Mouse (Mus musculus) adrenal gland (tissue): ENCODE results near the gene A2ml1.

Experiments
- intact Hi-C: fragments of 180-260 bp; cut with DNase I; formaldehyde crosslinking; loops from one replicate; pipeline ENCODE4 v1.15.1; 2025

The A2ml1 gene

GRCm38 (mm10) chr6:128549463-128550452, 31.6 kb downstream of the A2ml1 start:
- intact Hi-C loops: no loop called here

- intact Hi-C loops: no loop called here
Observed at GRCm38 (mm10) chr6:128548532-128548931, 32.9 kb downstream of the A2ml1 start.

GRCm38 (mm10) chr6:128545402-128545801, 36.0 kb downstream of the A2ml1 start:
- intact Hi-C loops: no loop called here

- intact Hi-C loops: no loop called here
Observed at GRCm38 (mm10) chr6:128543226-128543625, 38.2 kb downstream of the A2ml1 start.

GRCm38 (mm10) chr6:128535250-128535649, 46.2 kb downstream of the A2ml1 start:
- intact Hi-C loops: no loop called here

- intact Hi-C loops: no loop called here
Observed at GRCm38 (mm10) chr6:128533296-128533695, 48.1 kb downstream of the A2ml1 start.

DNA sequence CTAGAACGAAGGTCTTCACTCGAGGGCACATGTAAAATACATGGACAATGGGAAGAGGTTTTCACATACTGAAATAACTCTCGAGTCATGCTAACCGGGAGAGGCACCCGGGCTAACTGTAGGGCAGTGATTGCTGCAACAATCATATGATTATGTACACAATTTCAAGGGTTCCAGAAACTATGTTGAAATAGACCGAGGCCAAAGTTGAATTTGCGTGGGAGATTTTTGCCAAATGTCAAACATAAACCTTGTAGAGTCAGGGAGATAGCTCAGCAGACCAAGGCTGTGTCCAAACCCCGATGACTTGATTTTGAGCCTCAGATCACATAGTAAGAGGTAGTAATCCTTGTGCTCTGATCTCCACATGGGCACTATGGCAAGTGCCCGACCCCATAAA, 48.7 kb downstream of the A2ml1 start:
- intact Hi-C loops: no loop called here

DNA sequence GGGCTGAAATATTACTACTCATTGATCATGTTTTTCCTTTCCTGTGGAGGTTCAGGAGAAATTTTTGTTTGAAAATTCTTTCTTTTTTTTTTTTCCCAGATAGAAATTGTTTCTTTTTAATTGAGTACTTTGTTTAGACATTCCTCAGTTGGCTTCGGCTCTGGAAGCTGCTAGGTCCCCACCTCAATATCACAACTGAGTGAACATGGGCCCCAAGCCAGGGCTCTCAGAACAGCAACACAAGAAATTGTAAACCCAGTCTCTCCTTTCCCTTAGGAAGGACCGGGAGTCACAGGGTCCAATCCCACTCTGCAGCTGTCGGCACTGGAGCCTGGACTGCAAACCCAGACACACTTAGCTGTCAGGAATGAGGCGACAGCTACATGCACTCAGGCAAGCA, 52.9 kb downstream of the A2ml1 start:
- intact Hi-C loops: no loop called here

DNA sequence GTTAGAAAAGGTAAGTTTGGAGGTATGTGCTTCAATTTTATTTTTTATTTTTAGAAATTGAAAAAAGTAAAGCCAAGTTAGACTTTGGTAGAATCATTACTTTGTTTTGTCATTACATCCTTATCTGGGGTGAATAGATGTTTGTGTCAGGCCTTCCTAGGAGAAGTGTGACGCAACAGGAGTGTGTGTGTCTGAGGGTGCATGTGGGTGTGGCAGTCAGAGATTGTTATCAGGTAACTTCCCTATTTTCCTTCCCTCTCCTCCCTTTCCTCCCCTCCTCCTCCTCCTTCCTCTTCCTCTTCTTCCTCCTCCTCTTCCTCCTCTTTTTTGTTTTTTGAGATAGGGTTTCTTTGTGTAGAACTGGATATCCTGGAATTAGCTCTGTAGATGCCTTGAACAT, 54.3 kb downstream of the A2ml1 start:
- intact Hi-C loops: no loop called here

GRCm38 (mm10) chr6:128526601-128527000, 54.8 kb downstream of the A2ml1 start, which contains the start of gene Pzp:
Gene Pzp, minus strand, starts transcription at chr6:128526720.
- intact Hi-C loops: no loop called here

DNA sequence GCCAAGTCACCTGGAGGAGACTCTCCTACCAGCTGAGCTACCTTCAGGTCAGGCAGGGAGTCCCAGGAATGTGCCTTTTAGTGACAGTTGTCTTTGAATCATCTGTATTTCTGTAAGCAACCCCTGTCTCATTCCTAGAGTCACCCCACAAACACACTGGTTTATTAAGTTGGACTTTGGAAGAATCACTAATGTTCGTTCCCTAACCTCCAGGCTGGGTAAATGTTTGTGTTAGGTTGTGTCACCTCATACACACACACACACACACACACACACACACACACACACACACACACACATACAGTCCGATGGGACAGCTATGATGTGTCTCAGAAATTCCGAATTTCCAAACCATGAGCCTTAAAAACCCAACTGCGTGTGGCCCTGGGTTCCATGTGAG, 55.6 kb downstream of the A2ml1 start:
- intact Hi-C loops: no loop called here

- intact Hi-C loops: no loop called here
Observed at GRCm38 (mm10) chr6:128523360-128523759, 58.0 kb downstream of the A2ml1 start.

- intact Hi-C loops: no loop called here
Observed at GRCm38 (mm10) chr6:128519159-128519558, 62.2 kb downstream of the A2ml1 start.

DNA sequence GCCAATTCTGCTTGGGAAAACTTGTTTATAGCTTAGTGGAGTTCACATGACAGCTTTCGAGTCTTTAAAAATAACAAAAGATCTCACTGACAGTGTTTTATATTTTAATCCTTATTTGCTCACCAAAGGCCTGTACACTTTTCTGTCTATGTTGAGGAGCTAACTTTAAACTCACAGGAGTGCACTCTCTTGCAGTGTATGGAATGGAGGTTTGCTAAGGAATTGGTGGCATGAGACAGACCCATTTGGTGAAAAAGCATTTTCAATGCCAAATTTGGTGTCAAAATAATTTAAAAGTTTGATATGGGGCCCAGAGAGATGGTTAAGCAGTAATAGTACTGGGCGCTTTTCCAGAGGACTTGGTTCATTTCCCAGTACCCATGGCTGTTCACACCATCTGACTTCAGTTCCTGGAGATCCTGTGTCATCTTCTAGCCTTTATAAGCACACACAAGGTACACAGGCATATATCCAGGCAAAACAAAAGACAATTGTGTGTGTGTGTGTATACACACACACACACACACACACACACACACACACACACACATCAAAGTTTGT, 75.7 kb downstream of the A2ml1 start:
- intact Hi-C loops: no loop called here

DNA sequence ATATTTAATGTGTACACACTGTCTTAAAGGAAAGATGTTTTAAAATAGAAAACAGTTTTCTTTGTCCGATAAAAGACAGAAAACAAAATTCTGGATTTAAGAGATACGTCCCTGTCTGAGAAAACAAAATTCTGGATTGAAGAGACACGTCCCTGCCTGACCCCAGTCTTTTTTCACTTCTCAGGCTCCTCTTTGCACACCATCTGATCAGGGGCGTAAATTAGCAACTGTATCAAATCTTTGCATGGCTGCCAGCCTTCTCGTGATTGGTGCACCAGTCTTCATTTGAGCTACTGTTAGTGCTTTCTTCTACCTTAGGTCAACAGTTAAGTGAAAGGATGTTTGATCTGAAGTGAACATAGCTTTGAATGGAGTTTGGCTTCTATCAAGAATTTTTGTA, 76.7 kb downstream of the A2ml1 start:
- intact Hi-C loops: no loop called here

DNA sequence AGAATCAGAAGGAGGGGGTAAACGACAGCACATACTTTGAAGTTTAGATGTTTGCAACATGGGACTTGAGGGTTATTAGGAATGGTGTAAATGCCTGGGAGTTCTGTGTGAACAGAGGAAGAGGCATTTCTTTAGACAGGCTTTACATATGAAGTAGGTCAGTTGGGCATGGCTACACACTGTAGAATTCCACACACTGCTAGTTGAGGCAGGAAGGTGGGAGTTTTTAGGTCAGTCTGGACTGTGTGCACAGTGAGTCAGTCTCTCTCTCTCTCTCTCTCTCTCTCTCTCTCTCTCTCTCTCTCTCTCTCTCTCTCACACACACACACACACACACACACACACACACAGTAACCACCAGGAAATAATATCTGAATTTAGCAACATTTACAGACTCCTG, 86.1 kb downstream of the A2ml1 start:
- intact Hi-C loops: no loop called here

DNA sequence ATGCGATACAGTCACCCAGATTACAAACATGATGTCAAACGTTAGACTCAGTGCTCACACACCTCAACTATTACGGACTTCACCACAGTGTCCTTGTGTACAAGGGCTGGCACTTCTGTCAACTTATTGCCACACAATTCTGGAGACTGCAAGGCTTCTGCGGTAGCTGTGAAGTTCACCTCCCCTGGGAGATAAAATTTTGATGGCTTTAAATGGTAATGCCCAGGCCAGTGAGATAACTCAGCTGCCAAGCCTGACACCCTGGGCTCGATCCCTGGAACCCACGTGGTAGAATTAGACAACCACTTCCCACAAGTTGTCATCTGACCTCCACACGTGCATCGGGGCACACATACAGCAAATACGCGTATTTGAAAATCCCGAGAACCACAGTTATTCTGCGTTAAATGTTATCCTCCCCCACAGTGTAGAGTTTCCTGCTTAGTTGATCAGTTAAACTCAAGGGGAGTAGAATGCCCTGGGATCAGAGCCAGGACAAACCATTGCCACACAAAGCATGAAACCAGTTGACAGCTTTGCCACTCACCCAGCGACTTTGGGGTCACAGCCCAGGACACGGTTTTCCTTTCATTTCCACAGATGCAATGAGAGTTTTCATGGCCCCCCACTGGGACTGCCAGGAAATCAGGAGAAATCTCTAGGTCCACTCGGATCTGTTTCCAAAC, 86.6 kb downstream of the A2ml1 start:
- intact Hi-C loops: no loop called here

- intact Hi-C loops: no loop called here
Observed at GRCm38 (mm10) chr6:128491916-128492315, 89.5 kb downstream of the A2ml1 start.

DNA sequence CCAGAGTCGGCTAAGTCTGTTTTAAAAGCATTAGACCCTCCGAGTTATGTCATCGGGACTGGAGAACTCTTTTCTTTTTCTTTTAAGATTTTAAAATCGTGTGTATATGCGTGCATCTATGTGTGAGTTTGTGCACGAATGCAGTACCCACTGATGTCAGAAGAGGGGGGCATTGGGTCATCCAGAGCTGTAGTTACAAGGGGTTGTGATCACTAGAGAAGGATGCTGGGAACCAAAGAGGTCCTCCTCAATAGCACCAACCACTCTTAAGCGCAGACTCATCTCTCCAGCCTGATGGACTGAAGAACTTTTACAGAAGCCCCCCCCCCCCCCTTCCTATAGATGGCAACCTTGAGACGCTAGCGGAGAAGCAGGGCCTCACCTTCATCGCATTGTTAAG, 91.3 kb downstream of the A2ml1 start:
- intact Hi-C loops: no loop called here
